Mouse (Mus musculus) hindbrain, embryonic 10.5 days (tissue): ENCODE data around the gene Nckap5. TPM values are rescaled to one million over a fixed set of nuclear protein-coding genes. Genes with fewer than 3 reads are reported as not detected.

Source experiments
- DNase-seq: peaks from one replicate; pipeline ENCODE4 v3.0.0-alpha.2; 2017; ENCODE audit warnings: low spot score
- H3K27ac ChIP-seq: fragments of 300-500 bp; sonication (generic); 2 replicates; pipeline ENCODE4 v1.5.1; 2016; ENCODE audit warnings: mild to moderate bottlenecking, moderate library complexity
- H3K27me3 ChIP-seq: fragments of 300-500 bp; sonication (generic); 2 replicates; pipeline ENCODE4 v1.6.1; 2016; ENCODE audit warnings: mild to moderate bottlenecking; ENCODE audit not compliant: poor library complexity, insufficient read depth, severe bottlenecking
- H3K36me3 ChIP-seq: fragments of 300-500 bp; sonication (generic); 2 replicates; pipeline ENCODE4 v1.6.1; 2016; ENCODE audit warnings: mild to moderate bottlenecking, moderate library complexity
- H3K4me1 ChIP-seq: fragments of 300-500 bp; sonication (generic); replicated peaks from 2 replicates; pipeline ENCODE4 v1.6.1; 2016; ENCODE audit warnings: mild to moderate bottlenecking
- H3K4me3 ChIP-seq: fragments of 300-500 bp; sonication (generic); 2 replicates; pipeline ENCODE4 v1.5.1; 2016; ENCODE audit warnings: mild to moderate bottlenecking, moderate library complexity
- H3K9me3 ChIP-seq: fragments of 300-500 bp; sonication (generic); 2 replicates; pipeline ENCODE4 v1.6.1; 2016; ENCODE audit warnings: mild to moderate bottlenecking, moderate library complexity
- WGBS: fragments of 180-500 bp; shearing (Covaris S2); methylation state at CpG from one replicate; pipeline ENCODE4 v1.1.7; 2016; 5-methylcytosine and 5-hydroxymethylcytosine counted together
- polyA plus RNA-seq: library from polyadenylated mRNA; unstranded; fragments of >200 nt; fragmentation: Nextera tagmentation; extraction: Ambion mirVana; gene quantifications from 2 replicates; pipeline ENCODE4 v1.2.1, GENCODE M21; 2016

The Nckap5 gene
- polyA plus RNA-seq, 1 experiment from 2014 or later = 20.8 TPM

DNA sequence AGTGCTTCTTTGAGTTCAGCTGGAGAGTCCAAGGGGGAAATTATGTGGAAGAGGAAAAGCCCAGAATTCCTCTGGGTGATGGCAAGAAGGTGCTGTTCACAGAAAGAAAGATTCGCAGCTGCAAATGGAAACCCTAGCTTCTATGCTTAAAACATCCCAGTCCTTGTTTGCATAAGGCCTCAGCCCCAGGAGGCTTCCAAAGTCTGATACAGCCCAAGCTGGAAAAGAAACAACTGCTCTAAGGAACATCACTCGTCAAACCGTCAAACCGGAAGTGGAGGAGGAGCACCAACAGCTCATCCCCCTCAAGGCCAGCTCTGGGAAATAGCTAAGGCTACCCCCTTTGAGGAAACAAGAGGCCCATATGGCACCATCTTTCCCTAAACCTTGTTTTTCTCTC is 286.1 kb downstream of the Nckap5 start:
- 61% methylated on average over 4 of the region's 4 CpGs for WGBS
- Histone ChIP-seq H3K27ac (no peak overlapping the region), H3K4me3 (no peak overlapping the region), H3K36me3 (no peaks in the 10 kb centered on the region), H3K9me3 (no peaks in the 10 kb centered on the region), H3K4me1 (no peaks in the 10 kb centered on the region), H3K27me3 (no peaks in the 10 kb centered on the region)
- DNase-seq = no peak

DNA sequence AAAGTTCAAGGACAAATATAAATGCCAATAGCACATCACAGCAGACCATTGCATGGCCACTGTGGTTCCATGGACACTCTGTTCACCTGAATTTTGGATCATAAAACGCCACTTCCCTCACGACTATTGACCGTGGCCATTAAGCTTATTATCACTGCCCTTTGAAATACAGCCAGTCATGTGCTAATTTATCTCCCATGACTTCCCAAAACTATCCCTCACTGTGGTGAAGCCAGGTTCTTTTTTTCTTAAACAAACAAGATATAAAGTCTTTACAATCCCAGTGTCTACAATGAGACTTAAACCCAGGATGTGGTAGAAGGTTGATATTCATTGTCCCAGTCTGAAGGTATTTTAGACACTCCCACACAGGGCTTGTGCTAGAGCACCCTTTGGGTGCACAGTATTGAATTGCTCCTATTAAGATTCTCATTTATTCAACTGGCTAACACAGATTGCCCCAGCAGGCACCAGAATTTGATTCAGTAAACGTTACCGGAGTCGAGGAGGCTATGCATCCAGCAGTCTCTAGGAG is 293.3 kb downstream of the Nckap5 start:
- Histone ChIP-seq H3K27ac (no peak overlapping the region), H3K27me3 (no peaks in the 10 kb centered on the region), H3K9me3 (no peaks in the 10 kb centered on the region), H3K4me1 (no peaks in the 10 kb centered on the region), H3K36me3 (no peaks in the 10 kb centered on the region), H3K4me3 (no peak overlapping the region)
- DNase-seq = no peak
- WGBS = 89% methylated on average over 6 of the region's 6 CpGs

DNA sequence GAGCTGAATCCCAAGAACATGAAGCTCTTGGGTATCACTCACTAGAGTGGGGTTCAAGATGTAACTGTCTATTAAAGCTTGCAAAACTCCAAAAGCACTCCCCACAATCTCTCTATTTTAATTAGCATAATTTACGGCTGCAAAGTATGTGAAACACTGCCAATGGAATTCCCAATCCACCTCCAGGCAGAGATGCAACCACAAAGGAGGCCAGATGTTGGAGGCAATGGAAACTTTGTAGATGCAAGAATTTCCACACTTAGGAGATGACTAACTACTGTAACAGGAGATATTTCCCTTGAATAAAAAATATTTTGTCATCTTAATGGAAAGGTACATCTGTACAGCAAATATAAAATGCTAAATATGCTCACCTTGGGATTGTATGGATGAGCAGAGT is 295.1 kb downstream of the Nckap5 start:
- no peak for DNase-seq
- Histone ChIP-seq H3K27me3 (no peaks in the 10 kb centered on the region), H3K4me1 (no peaks in the 10 kb centered on the region), H3K27ac (no peak overlapping the region), H3K36me3 (no peaks in the 10 kb centered on the region), H3K9me3 (no peaks in the 10 kb centered on the region), H3K4me3 (no peak overlapping the region)
- 94% methylated on average over 1 of the region's 1 CpGs for WGBS

DNA sequence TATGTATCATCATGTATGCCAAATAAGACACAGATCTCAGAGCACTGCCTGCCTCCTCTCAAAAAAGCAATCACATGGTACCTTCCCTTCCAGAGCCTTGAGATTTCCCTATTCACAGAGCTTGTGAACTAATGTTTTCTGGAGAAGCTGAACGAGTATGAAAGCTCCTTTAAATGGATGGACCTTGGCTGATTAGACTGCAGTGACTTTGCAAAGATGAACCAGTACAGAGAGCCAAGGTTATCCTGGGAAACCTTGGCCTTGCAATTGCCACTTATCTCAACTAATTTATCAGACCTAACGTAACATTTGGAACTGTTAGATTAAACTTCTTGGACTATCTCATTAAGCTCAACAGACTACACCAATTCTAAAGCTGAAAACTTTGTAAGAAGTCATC is 296.6 kb downstream of the Nckap5 start:
- no peaks in the 10 kb centered on the region for H3K27me3 ChIP-seq
- DNase-seq = no peak
- no peaks in the 10 kb centered on the region for H3K9me3 ChIP-seq
- no peak overlapping the region for H3K27ac ChIP-seq
- no peaks in the 10 kb centered on the region for H3K36me3 ChIP-seq
- no peaks in the 10 kb centered on the region for H3K4me1 ChIP-seq
- H3K4me3 ChIP-seq = no peak overlapping the region
- WGBS = 81% methylated on average over 2 of the region's 2 CpGs

DNA sequence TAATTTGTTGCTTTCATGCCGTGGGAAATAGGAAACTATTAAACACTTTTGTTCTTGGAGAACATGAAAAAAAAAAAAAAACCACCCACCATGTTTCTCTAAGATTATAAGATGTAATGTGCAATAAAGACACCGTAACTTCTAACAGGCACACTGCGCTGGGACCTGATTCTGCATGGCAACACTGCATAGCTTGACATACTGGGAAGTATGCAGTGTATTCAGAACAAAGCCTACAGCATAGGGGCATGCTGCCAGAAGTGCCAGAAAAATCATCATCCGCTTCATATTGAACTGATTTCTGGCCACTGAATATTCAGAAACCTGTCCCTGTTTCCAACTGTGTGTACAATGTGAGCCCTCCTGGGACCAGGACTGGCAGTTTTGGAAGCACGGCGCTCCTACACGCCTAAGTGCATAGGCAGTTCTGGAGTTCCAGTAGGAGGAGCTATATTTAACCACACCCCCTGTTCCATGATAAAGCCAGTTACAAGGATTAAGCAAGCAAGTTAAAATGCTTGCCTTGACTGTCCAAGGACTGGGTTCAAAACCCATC is 302.5 kb downstream of the Nckap5 start:
- no peak for DNase-seq
- no peaks in the 10 kb centered on the region for H3K9me3 ChIP-seq
- H3K4me1 ChIP-seq = no peaks in the 10 kb centered on the region
- no peak overlapping the region for H3K4me3 ChIP-seq
- H3K27ac ChIP-seq = no peak overlapping the region
- WGBS = 89% methylated on average over 7 of the region's 7 CpGs
- H3K27me3 ChIP-seq = no peaks in the 10 kb centered on the region
- H3K36me3 ChIP-seq = no peaks in the 10 kb centered on the region

DNA sequence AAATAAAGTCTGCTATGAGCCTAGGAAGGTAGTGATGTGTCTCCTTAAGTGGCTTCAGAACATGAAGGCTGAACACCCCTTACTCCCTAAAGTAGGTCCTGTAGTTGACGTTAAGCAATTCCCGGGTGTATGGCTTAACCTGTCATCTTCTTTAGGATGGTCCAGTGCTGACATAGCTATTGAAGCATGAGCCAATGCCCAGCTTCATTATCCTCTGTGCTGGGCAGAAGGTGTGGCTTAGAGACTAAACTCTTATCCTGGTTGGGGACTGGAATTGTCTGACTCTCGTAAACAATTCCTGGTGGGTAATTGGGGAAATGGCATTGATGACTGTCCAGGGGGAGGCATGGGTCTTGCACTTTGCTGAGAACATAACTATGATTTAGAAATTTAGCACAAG is 312.5 kb downstream of the Nckap5 start:
- no peak for DNase-seq
- Histone ChIP-seq H3K9me3 (no peaks in the 10 kb centered on the region), H3K27ac (no peak overlapping the region), H3K4me3 (no peak overlapping the region), H3K27me3 (no peaks in the 10 kb centered on the region), H3K36me3 (no peaks in the 10 kb centered on the region), H3K4me1 (no peaks in the 10 kb centered on the region)
- 88% methylated on average over 3 of the region's 3 CpGs for WGBS

DNA sequence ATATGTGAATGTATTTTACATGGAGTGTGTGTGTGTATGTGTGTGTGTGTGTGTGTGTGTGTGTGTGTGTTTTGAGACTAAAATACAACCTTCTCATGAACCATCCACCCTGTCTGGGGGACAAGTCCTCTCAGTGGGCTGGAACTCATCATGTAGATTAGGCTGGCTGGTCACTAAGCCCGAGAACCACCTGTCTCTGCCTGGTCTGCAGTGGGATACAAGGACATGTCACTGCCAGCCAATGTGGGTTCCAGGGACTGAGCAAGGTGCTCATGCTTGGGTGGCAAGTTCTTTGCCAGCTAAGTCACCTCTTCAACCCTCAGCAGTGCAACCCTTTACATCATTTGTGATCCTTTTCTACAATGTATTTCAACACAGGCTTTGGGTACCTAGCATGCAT is 313.2 kb downstream of the Nckap5 start:
- no peaks in the 10 kb centered on the region for H3K4me1 ChIP-seq
- no peaks in the 10 kb centered on the region for H3K36me3 ChIP-seq
- H3K4me3 ChIP-seq = no peak overlapping the region
- DNase-seq = no peak
- WGBS = 90% methylated on average over 1 of the region's 1 CpGs
- H3K27me3 ChIP-seq = no peaks in the 10 kb centered on the region
- no peaks in the 10 kb centered on the region for H3K9me3 ChIP-seq
- no peak overlapping the region for H3K27ac ChIP-seq

DNA sequence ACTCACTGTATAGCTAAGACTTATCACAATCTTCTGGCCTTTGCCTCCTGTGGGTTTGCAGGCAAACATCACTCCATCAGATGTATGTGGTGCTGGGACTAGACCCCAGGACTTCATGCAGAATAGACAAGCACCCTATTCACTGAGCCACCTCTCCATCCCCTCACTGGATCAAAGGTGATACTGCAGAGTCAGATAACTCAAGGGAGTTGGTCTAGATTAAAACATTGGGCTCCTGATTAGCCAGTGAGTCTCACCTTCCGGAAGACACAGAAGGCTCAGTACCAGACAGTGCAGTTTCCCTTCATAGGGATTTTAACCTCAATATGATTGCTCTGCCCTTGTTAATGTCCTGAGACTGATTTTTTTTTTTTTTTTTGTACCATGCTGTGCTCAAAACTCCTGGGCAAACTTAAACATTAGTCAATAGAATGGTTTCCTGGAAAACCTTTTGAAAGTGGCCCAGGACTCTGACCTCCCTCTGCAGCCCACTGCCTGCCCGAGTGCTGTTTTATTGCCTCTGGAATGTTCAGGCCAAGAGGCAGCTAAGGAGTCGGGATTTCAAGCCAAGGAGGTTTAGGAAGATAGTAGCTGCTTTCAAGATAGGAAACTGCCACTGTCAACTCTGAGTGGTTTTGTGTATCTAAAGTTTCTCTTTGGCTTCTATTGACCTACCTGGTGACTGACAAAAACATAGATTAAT is 315.4 kb downstream of the Nckap5 start:
- DNase-seq = no peak
- Histone ChIP-seq H3K4me3 (no peak overlapping the region), H3K4me1 (peaks cover 3% of the 10 kb centered on the region; the same call in 1 of the 2 replicates), H3K36me3 (no peaks in the 10 kb centered on the region), H3K27ac (no peak overlapping the region), H3K27me3 (no peaks in the 10 kb centered on the region), H3K9me3 (no peaks in the 10 kb centered on the region)
- 64% methylated on average over 3 of the region's 3 CpGs for WGBS

DNA sequence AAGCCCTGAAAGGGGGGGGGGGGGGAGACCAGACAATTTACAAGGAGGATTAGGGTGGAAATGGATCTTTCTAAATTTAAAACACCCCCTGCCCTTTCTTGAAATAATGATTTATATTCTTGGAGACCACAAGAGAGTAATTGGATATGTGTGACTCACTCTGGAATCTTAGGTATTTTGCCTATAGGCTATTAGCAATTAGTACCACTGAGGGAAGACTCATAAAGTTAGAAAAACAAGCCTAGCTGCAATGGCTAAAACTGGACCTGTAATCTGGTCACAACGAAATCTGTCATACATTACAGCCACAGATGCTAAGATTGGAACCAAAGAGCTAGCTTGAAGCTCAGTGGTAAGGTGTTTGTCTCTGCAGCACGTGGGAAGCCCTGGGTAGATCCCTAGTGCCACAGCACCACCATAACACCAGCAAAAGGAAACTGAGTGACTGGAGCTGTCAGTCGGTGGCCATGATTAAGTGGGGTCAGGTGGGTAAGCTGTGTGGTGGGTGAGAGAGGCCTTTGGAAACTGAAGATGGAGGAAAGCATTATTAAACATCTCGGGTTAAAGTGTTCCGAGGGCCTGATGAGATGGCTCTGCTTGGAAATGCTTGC is 318.7 kb downstream of the Nckap5 start:
- H3K9me3 ChIP-seq = no peaks in the 10 kb centered on the region
- no peaks in the 10 kb centered on the region for H3K36me3 ChIP-seq
- no peak overlapping the region for H3K27ac ChIP-seq
- H3K4me3 ChIP-seq = no peak overlapping the region
- DNase-seq = no peak
- H3K27me3 ChIP-seq = no peaks in the 10 kb centered on the region
- 76% methylated on average over 5 of the region's 5 CpGs for WGBS
- peaks cover 3% of the 10 kb centered on the region; the same call in 1 of the 2 replicates for H3K4me1 ChIP-seq

DNA sequence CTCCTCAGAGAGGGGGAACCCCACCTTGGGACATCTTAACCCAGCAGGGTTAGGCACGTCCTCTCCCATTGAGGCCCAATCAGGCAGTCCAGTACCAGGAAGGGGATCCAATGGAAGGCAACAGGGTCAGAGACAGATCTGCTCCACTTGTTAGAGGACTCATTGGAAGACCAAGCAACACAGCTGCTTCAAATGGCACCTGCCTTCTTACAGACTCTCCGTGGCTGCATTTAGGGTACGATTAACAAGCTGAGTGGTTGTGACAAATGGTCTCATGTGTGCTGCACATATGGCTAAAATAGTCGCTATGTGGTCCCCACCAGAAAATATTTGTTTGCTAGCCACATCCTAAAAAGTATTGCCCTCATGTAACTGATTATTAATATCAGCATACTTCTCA is 325.9 kb downstream of the Nckap5 start:
- WGBS = 89% methylated on average over 4 of the region's 4 CpGs
- no peak overlapping the region for H3K4me3 ChIP-seq
- no peaks in the 10 kb centered on the region for H3K4me1 ChIP-seq
- H3K9me3 ChIP-seq = no peaks in the 10 kb centered on the region
- no peak overlapping the region for H3K27ac ChIP-seq
- no peak for DNase-seq
- H3K27me3 ChIP-seq = no peaks in the 10 kb centered on the region
- no peaks in the 10 kb centered on the region for H3K36me3 ChIP-seq

DNA sequence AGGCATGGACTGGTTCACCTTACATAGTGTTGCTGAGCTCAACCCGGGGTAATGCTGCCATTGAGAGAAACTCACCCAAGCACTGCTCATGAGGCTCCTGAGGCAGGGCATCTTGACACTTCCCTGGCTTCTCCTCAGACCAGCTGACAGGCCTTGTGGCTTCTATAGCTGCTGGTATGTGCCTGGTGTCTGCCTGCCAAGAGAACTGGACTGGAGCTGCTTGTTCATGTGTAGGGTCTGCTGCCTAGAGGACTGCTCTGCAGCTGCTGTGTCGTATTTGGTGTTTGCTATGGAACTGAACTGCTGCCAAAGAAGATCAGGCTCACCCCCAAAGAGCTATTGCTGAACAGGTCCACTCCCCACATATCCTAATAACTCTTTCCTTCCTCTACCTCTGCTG is 327.9 kb downstream of the Nckap5 start:
- Histone ChIP-seq H3K27ac (no peak overlapping the region), H3K4me3 (no peak overlapping the region), H3K36me3 (no peaks in the 10 kb centered on the region), H3K9me3 (no peaks in the 10 kb centered on the region), H3K4me1 (no peaks in the 10 kb centered on the region), H3K27me3 (no peaks in the 10 kb centered on the region)
- DNase-seq = no peak
- 87% methylated on average over 2 of the region's 2 CpGs for WGBS

DNA sequence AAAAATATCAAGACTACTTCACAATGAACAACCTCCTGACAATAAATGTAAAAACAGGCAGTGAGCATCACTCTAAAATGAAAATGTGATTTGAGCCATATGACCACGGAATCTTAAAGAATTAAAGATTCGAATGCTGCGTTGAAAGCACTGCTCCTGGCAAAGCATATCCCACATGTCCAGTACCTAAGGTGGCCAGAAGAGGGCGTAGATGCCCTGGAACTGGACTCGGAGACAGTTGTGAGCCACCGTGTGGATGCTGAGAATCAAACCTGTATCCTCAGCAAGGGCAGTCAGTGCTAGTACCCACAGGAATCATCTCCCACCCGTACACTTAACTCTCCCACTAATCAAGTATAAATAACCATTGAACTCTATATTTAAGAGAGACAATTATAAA is 333.9 kb downstream of the Nckap5 start:
- no peaks in the 10 kb centered on the region for H3K9me3 ChIP-seq
- no peak overlapping the region for H3K4me3 ChIP-seq
- no peak for DNase-seq
- H3K27me3 ChIP-seq = peaks cover 6% of the 10 kb centered on the region
- WGBS = 78% methylated on average over 7 of the region's 7 CpGs
- H3K36me3 ChIP-seq = no peaks in the 10 kb centered on the region
- H3K4me1 ChIP-seq = peaks cover 17% of the 10 kb centered on the region
- H3K27ac ChIP-seq = no peak overlapping the region
